Mouse (Mus musculus): ENCODE results near the gene Hoxd13.

The Hoxd13 gene

DNA sequence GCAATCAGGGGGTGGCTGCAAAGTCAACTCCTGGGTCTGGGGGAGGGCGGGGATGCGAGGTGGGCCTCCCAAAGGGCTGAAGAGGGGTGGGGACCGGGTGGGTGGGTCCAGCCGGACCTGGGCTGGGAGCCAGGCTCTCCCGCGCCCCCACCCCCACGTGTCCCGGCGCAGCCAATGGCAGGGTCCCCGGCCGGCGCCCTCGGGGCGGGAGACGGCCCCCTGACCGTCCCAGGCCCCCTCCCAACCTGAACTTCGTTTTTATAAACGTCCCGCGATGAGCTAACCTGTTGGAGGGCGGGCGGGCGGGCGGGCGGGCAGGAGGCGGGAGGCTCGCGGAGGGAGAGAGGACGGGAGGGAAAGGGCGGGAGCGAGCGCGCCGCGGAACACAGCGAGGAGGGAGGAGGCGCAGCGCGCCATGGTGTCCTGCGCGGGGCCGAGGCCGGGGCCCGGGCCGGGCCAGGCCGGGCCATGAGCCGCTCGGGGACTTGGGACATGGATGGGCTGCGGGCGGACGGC, at the start of gene Hoxd13:
Hoxd13 (plus strand) TSS at position 469 of the 516 bp plus-strand sequence.
- DNase-seq: no peak

DNA sequence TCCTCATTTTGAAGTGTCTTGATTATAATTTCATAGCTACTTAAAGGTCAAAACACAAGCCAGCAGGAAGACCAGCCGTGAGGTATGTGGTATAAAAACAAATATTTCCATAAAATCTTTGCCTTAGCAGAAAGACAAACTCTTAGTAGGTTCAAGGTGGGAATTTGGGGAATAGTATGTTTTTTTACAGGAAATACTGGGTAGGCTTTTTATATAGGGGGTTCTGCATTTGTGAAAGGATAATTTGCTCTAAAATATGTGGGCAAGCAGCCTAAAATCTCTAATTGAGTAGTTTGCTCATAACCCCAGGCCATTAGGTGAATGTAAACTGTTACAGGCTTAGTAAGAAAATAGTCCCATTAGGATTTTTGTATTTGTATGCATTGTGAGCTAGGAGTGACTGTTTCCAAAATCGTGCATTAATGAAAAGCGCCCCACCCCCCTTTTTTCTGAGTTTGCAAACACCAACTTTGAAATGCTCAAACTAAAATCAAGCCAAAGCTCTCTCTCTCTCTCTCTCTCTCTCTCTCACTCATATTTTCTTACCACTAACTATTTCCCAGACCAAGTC, 48.3 kb upstream of the Hoxd13 start:
- no peak for DNase-seq

DNA sequence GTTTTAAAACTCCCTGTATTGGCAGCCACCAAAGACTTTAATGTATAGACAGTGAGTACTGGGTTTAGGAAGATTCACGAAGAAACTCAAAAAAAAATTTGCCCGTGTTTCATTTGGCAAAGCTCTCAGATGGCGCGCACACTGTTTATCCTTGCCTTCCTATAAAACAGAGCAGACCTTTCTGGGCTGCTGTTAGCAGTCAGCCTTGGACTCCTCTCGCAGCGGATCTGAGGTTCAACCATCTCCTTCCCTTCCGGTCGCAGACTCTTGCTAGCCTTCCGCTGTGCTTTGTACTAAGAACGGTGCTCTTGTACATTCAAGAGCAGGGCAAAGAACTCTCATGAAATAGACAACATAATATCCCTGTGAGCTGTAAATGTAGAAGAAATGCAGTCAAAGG, 47.7 kb upstream of the Hoxd13 start:
- DNase-seq: no peak

DNA sequence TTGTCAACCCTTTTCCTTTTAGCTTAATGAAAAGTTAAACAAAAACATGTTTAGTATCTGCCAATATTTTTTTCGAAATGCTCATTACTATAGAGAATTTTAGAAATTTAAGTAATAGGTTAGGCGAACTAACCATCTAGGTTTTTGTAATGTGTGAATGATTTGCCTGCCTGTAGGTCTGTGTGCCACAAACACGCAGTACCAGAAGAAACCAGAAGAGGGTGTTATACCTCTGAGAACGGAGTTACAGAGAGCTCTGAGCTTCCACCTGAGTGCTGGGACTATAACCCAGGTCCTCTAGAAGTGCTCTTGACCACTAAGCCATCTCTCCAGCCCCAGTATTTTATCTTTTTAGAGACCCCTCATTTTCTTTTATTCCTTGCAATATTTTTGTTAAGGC, 32.7 kb upstream of the Hoxd13 start:
- no peak for DNase-seq

DNA sequence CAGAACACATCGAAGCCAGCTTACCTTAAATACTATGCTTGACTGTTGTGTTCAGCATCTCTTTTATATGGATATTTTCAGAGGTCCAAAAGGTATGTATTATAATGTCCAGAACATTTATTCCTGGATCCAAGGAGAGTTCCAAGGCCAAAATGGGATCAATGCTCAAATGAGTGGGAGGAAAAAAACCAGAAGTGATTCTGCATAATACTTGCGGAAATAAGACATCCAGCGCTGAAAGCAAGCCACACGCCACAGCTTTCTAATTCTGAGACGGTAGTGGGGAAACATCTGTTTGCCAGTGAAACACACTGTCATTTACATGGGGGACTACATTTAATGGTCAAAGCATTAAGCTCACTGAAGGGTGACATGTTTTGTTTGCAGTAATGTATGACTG, 25.7 kb upstream of the Hoxd13 start:
- no peak for DNase-seq

DNA sequence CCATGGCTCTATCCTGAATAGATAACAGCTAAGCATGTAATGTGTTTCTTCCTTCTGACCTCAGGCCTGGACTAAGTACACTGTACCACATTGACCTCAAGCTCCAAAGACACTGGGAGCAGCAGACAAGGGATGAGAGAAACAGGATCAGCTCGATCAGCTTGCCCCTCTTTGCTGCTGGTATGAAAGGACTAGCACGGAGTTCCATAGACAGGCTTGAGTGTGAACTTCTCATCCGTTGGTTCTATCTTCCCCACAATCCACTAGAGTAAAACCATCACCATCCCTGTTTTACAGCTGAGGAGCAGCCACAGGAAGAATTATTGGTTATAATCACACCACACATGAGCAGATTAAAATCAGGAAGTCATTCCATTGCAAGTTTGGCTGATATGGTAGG, 22.5 kb upstream of the Hoxd13 start:
- no peak for DNase-seq

DNA sequence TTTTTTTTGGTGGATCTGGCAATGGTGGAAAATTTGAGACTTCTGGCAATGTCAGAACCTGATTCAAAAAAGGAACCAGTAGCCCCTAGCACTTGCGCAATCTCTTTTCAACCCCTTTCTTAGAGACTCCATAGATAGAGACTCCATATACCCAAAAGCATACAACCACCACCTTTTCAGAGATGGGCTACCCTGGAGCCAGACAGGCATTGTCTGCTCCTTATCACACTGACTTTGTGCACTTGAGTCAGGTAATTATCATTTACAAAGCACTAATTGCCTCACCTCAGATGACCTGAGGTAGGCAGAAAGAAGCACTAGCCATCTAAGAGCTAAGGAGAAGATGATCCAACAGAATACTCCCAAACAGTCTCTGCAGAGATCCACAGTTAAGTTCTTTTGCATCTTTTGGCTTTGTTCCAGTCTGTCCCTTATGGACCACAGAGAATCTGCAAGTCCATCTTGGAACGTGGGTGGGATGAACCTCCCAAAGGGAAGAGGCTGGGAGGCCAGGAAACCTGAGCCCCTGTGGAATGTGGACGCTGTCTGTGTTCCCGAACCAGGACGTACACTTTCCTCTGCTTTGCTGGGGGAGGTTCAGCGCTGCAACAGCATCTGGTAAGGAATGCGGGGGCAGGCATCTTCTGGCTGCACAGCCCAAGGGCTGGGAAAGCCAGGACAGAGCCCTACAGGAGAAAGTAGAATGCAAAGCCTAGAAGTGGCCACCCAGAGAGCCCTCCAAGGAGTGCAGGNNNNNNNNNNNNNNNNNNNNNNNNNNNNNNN, 20.8 kb upstream of the Hoxd13 start:
- DNase-seq: no peak

DNA sequence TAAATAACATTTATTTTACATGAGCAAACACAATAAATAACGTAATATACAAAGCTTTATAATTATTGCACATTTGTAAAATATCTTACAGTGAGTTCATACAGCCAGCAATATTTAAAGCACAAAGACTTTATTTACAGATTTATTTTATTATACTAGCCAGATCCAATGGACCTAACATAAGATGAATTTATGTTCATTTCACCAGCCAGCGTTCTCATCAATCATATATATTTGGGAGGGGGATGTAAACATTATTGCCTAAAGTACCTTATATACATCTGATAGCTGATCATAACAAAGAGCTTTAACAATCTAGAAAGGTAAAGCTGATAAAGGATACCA, 15.1 kb upstream of the Hoxd13 start:
- no peak for DNase-seq

DNA sequence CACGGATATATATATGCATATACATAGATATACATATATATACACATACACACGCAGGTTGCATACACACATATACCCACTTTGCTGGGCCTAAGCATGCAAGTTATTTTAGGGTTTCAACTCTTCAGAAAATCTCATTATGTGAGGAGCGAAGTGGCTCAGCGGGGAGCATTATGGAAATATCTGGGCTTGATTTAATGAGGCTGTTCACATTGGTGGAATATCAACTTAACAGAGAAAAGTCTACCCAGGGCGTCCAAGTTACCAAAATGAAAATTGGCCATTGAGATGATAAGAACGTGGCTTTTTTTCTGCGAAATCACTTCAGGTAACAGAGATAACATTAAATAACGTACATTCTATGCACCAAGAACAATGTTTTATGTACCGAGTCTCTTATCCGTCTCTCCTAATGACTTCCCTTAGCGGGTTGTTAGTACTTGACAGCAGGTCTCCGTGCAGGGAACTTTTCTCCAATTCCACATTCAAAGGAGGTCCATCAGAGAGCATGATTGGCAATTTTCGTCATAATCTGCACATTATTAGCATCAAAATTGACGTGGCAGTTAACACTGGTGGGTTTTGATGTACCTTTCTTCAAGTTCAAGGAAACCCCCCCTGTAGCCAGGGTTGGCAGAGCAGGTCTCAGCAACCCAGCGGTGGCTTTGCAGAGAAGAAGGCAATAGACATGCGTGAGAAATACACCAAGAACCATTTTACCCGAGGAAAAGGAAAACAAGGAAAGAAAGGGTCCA, 14.2 kb upstream of the Hoxd13 start:
- DNase-seq: no peak

DNA sequence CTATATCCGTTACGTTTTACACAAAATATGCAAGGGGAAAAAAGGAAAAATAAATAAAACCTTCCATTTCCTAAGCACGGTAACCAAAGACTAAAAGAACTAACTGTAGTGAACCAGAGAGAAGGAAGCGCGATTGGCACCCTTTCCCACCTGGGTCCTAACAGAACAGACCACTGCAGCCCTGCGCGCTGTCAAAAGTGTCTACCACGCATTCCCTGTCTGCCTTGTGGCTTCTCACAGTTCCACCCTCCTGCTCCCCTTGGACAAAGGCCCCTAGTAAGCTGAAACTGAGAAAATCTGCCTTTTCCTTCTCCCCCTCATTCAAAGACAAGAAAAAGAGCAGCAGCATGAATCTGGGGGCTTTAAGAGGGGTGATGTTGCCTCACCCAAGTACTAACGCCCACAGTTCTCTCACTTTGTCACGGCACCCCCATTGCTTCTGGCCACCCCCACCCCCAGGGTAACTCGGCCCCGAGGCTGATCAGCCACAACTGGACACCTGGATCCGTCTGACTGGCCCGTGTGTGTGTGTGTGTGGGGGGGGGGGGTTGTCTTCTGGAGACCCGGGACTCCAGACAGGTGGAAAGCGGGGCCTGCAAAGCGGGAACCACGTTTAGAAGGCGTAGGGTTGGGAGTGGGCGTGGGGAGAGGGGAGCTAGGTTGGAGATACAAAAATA, 13.2 kb upstream of the Hoxd13 start:
- DNase-seq: no peak

DNA sequence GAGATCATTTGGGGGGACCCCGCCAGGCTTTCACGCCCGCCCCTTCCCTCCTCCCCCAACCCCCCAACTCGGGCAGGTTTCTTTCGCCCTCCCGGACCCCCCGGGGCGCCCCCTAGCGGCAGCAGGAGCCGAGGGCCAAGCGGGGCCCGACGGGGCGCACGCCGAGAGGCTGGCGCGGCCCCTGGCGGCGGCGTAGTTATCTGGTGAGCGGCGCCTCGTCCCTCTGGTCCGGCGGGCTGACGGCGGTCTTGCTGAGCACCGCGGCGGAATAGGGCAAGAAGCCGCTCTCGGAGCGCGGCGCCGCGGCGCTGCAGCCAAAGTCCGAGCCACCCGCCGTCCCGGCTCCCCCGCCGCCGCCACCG, 12.7 kb upstream of the Hoxd13 start:
- DNase-seq: no peak

DNA sequence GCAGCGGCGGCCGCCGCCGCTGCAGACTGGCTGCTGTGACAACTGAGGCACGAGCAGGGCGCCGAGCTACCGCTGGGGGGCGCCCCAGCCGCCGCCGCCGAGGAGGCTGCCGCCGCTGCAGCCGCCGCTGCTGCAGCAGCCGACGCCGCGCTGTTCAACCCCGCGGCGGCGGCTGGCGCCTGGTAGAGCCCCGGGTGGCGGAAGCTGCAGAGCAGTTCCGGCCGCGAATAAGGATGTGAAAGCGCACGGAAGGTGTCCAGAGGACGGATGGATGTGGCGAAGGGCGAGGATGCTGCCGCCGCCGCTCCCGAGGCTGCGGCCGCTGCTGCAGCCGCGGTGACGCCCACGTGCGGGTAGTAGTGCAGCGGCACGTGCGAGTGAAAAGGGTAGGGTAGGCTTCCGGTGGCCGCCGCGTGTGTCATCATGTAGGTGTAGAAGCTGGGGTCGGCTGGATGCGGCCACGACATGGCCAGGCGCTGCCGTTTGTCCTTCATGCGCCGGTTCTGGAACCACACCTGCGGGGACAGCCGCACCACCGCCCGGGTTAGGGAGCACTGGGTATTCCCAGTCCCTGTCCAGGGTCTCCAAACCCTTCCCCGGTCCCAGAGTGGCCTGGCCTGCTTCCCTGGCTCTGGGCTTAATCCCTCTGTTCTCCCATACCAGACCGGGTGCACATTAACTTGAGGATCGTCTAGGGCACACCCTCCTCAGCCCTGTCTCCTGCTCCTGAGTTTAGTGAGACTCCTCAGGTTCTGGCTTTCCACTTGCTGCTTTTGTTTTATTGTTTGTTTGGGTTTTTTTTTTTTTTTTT, 12.1 kb upstream of the Hoxd13 start:
- DNase-seq: no peak

DNA sequence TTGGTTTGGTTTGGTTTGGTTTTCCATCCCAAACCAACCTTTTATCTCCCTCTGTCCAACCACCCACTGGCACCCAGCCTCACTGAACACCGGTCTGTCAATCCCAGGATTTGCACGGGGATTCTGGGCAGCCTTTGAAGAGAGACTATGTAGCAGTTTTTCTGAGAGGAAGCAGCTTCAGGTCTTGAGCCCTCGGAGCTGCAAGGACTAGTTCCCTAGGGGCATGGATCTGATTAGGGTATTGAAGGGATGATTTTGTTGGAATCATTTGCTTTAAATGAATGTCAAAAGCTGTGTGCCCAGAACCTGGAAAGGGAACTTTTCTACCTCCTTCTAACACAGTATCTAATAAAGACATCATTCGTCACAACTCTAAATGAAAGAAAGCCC, 11.5 kb upstream of the Hoxd13 start:
- no peak for DNase-seq

DNA sequence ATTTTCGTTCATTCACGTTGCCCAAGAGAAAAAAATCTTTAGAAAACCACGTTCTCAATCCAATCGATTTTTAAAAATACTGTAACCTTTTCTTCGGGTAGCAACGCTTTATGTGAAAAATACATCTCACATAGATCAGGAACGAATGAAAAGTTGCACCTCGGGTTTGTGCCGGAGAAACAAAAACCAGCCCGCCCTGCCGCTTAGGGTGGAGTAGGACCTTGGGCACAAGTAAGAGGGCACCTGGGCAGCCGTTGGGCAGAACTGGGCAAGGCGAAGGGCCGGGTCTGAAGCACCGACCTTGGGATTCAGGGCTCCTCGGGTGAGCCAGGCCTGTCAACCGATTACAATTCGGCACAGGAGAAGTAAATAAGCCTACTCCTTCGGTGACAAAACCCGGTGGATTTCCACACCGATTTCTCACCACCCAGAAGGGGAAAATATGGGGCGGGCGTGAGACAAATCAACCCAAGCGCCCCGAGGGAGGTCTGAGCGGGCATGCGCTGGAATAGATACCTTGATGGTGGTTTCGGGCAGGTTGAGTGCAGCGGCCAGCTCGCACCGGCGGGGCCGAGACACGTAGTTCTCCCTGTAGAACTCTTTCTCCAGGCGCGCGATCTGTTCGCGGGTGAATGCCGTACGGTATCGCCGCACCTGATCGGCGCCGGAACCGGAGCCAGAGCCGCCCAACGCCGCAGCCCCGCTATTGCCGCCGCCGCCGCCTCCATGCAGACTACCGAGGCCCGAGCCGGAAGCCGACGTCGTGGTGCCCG, 10.7 kb upstream of the Hoxd13 start:
- no peak for DNase-seq

DNA sequence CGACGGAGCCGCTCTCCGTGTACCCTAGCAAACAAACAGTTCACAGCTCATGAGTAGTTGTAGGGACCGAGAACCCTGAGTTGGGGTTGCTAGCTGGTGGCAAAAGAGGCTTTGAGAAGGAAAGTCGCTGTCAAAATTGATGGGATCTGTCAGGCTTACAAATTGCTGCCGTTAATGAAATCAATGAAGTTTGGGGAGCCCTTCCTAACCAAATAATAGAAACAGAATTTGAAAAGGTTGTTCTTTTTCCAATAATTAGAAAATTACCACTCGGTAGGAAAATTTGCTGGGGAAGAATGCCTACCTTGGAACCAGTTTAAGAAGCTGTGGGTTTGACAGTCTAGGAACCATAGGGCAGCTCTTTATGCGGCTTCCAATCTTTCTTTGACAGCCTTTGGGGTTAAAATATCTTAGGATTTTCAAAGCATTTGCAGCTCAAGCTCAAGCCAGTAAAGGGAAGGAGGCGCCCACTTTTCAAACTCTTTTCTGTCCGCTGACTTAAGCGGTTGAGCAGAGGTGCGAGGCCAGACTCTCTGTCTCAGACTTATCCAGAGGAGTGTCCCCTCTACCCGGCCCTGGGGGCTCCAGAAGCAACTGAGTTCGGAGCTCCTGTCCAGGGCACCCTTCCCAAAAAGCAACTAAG, 10.0 kb upstream of the Hoxd13 start:
- DNase-seq: no peak

DNA sequence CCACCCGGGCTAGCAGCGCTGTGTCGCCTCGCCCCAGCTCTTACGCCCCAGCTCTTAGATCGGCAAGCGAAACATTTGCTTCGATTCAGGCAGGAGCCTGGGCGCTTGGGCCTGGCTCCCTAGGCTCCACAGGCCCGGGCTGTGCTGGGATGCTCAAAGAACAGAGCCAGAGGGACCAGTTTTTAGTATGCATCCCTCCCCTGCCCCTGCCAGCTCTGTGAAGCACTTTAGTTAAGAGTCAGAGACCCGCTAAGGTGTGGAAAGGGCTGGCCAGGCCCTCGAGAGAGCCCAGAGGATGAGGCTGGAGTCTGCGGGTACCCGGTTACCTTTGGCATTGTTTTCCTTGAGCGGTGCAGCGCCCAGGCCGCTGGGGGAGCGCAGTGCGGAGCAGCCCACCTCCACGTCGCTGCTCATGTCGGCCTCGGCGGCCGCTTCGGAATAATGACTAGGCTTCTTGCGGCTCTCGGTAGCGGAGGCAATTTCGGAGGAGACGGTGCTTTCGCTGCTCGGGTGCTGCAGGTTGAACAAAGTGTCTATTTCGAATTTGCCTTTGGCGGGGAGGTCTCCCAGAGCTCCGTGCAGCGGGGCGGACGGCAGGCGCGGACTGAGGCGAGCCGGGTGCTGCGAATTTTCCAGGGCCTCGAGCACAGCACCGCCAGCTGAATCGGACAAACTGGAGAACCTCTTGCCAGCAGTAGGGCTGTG, 9.3 kb upstream of the Hoxd13 start:
- DNase-seq: no peak

DNA sequence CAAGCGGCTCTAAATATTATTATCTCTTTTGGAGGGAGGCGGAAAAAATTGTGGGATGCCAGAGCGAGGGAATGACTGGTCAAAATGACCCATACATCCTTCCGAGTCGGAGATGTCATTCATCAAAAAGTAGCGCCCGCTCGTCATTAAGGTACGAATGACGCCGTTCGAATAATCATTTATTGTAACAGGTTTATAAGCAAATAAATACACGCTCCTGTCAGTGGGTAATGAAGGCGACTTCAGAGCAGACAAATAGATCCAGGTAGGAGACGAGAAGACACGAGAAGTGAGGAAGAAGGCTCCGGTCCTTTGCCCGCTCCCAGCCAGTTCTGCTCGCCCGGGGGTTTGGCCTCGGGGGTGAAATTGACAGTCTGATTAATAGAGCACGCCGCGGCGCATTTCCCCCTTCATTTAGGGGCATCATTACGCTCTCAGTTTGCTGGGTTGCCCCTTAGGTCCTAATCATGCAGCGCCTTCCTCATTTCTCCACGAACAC, 8.6 kb upstream of the Hoxd13 start, which contains the start of gene Evx2:
Evx2 (minus strand) TSS at position 51 of the 499 bp plus-strand sequence.
- DNase-seq: no peak

DNA sequence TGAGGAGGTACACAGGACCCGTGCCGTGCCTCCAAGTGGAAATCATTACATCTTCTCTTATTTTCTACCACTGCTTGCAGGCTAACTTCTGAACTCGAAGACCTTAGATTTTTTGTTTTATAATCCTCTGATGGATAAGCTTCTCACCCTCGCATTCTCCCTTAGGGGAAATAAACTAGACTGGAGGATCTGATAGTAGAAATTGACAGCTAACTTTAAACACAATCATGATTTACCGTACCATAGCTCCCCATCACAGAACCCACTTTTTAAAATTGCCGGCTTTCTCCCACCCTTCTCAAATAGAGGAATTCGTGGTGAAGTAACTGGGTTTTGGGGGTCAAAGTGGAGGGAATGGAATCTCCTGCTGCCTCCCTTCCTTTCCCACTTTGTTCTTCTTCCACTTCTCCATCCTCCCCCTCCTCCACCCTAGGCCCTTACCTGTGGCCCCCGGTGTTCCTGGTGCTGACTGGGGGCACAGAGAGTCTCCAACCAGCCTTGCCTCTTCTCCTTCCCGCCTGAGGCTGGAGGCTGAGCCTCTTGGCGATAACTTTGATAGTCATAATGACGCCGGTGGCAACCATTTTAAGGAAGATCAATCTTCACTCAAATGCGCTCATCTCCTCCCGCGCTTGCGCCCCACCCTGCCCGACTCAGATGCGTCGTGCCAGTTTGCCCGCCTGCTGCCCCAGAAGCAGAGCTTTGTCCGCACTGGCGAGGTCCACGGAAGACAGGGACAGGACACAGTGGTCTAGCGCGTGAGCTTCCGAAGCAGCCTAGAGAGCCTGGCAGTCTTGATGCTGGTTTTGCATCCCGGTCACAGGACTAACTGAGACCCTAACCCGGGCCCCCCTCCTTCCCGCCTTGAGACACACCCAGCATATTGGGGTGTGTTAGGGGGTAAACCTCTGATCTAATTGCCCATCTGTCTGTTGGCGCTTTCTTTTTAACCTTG, 7.4 kb upstream of the Hoxd13 start:
- no peak for DNase-seq

DNA sequence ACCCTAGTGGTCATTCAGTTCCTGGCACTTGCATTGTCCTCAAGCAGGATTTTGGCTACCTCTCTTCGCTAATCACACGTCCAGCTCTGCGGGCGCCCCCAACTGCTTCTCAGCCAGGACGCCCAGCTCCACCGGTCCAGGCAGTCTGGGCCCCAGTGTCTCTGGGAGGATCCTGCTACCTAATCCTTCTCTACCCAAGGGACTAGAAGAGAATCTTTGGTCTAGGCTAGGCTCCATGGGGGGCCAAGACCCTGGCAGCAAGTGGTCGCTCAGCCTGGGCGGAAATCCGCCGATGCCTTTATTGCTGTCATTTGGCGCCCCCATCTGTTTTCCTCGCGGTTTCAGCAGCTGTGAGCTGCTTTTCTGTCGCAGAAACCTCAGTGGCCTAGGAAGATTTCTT, 6.4 kb upstream of the Hoxd13 start:
- DNase-seq: no peak
